Mouse (Mus musculus) spleen, postnatal 10 days (tissue): ENCODE results near the gene Supt4a.

Experiments
- DNase-seq, 2 experiments: peaks; one replicate each; pipeline ENCODE4 v3.0.0; 2021 to 2022; ENCODE audit warnings: low spot score in 2 of 2

Supt4a gene

DNA sequence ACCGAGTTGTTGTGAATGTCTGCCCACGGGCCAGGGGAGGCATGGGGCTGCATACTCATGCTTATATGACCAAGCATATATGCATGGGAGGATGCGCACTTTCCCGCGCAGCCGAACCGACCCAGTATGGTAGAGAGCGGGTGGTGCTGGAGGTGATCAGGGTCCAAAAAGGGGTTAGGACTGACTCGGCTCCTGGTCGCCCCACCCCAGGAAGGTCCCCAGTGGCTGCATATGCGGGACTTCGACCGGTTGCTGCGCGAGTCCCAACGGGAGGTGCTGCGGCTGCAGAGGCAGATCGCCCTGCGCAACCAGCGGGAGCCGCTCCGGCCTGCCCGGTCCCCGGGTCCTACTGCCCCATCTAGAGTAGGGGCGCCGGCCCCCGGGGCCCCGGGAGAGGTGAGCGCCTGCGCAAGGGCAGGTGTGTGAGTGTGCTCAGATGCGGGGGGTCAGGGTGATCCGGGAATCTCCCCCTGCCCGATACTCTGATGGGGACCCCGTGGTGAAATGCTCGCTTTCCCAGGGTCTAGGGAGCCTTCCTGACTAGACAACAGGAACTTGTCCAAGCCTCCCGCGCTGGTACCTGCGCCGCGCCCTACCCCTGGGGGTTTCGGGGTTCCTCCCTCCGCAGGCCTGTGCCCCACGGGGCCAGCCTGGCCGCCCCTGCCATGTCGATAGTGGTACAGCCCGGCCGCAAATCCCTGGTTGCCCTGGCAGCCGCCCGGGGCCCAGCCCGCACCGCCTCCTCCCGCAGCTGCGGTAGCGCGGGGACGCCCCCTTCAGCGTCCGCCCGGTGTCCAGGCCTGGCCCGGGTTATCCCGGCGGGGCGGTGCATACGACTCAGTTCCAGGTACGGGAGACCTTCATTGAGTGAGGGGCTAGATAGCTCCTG is 26.9 kb downstream of the Supt4a start:
- peak; percentile 35 to 60 for DNase-seq

DNA sequence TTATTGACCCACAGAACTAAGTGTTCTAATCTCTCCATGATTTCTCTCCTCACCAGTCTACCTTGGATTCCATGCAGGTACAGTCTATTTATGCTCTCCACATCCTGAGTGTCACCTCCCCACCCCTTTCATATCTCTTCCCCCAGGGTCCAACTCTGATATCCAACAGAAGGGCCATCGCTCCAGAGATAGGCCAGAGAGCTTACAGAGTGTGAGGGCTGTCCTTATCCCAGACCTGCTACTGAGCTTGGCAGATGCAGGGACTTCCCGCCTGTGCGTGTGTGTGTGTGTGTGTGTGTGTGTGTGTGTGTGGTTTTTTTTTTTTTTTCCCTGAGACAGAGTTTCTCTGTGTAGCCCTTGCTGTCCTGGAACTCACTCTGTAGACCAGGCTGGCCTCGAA is 31.4 kb downstream of the Supt4a start:
- DNase-seq = peak in 1 of 2 experiments; percentile 14

DNA sequence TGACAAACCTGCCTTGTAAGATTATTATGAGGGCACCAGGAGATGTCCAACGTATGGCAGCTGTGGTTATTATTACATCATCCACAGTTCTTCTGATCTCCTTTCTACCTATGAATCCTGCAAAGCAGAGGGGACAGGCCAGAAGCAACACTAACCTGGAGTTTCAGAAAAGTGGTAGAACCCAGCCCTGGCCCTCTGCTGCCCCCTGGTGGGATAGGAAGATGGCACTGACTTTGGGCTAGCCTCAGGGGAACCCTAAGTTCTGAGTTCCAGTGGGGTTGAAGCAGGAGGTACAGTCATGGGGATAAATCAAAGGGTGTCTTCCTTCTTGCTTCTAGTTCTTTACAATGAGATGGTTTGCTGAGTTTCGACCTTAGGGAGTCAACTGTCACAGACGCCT is 33.6 kb downstream of the Supt4a start:
- peak; percentile 91 to 94 for DNase-seq

DNA sequence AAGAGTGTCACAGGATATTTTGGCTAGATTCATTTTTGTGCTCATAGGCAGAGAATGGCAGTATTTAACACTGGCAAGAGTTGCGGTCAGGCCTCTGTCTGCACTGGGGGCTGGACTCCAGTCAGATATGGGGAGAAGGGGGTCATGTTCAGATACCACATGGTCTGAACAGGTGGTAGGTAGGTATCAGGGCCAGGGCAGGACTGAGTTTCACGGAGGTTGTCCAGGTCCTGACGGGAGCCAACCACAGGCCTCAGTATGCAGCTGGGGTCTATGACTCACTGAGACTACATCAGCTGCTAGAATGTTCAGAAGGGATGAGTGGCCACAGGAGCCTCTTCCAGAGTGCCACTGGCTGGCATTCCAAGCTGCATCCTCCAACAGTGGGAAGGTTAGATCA is 35.0 kb downstream of the Supt4a start:
- DNase-seq = peak in 1 of 2 experiments; percentile 3

DNA sequence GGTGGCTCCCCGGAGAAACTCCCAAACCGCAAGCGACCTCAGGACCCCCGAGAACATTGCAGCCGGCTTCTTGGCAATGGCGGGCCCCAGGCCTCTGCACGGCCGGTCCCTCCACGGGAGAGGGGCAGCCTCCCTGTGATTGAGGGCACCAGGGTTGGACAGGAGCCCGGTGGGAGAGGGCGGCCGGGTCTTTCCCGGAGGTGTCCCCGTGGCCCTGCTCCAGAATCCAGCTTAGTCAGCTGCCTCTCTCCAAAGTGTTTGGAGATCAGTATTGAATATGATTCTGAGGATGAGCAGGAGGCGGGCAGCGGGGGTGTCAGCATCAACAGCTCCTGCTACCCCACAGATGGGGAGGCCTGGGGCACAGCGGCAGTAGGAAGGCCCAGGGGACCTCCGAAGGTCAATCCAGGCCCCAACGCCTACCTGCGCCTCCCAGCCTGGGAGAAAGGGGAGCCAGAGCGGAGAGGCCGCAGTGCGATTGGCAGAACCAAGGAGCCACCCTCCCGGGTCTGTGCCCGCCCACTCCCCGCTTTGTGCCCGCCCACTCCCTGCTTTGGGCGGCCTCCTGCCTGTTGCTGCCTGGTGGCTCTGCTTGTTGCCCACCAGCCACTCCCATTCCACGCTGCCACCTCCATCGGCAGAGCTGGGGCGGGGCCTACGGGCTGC is 40.9 kb downstream of the Supt4a start:
- DNase-seq = no peak

DNA sequence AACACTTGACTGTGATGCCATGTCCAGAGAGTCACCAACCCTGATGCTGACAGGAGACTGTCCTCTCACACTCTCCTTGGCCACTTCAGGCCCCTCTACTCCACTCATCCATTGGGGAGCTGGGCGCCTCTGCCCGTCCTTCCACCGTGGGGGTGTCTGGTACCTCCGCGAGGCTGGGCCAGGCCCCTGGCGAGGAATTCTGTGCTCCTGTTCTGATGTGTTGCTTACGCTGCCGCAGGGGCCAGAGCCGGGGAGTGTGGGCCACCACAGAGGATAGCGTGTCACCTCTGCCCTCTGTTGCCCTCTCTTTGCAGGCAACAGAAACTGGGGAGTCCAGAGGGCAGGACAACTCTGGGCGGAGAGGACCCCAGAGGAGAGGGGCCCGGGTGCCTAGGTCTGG is 41.6 kb downstream of the Supt4a start:
- DNase-seq = no peak

DNA sequence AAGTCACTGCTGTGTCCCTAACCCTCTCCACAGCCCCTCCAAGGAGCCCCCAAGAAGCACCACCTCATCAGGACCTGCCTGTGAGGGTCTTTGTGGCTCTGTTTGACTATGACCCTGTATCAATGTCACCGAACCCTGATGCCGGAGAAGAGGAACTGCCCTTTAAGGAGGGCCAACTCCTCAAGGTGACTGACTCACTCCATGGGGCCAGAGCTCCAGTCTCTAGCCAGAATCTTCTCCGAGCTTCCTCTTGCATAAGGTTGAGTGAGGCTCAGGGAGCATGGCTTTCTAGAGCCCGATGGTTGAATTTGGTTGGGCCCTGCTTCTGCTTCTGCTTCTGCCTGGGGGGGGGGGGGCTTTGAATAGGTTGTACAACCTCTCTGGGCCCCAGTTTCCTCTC is 42.0 kb downstream of the Supt4a start:
- no peak for DNase-seq

DNA sequence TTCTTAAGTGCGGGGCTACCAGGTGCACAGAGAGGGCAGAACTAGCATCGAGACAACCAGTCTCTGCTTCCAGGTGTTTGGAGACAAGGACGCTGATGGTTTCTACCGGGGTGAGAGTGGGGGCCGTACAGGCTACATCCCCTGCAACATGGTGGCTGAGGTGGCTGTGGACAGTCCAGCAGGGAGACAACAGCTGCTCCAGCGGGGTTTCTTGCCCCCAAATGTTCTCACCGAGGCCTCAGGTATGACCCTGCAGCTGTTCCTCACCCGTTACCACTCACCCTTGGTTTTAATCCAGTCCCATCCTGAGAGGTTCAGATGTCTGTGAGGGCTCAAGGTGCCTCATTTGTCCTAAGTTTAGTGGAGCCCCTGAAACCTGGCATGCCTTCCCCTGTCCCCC is 42.8 kb downstream of the Supt4a start:
- no peak for DNase-seq

DNA sequence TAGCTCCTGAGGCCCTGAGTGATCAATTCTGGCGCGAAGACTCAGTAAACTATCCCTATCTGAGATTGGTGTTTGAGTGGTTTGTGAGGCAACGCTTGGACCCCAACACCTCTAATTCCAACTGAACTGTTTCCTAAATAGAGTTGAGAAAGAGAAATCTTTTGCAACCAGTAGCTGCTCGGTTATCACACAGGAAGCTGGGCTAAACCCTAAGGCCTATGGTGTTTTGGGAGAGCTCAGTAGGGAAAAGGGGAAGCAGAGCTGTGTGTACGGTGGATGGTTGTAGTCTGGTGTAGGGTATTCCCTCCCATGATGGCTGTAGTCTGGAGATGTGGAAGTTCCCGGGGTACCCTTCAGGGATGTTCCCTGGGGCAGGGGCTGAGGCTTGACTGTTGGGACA is 52.7 kb downstream of the Supt4a start:
- DNase-seq = no peak
